Mouse (Mus musculus): ENCODE measurements around the gene Gm5936. TPM values are rescaled to one million over a fixed set of nuclear protein-coding genes. Genes with fewer than 3 reads are reported as not detected.
"Not testable (repeated sequence)": the region's sequence is repeated elsewhere in the genome, so short reads cannot be mapped to it uniquely, and the experiment has no call there.

Gene Gm5936
- not detected for total RNA-seq (2021)

DNA sequence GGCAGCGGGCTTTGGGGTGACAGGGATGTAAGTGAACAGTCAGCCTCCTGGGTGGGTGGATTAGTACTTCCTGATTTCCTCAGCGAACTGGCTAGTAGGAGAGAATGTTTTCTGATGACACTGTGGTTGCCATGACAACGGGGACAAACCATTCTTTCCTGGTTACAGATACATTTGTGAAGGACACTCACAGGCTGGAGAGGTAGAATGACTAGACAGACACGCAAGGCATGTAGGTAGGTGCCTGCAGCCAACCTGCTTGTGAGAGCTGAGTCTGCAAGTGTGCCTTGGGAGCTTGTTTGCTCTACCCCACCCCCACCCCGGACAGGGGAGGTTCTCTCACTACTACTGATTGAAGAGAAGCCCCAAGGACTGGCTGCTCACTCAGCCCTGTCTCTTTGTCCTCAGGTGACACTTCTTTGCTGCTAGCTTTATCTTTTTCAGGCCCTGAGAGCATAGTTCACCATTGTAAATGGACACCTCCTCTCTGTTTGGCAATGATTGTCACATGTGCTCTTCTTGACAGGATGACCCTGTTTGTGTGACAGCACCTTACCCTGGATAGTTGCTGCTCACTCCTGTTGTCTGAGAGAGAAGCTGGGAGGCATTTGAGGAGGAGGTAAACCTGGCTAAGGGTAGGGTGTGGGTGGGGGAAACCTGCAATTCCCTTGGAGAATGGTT, at the start of gene Gm5936:
Gm5936 (plus strand) TSS at position 355 of the 681 bp plus-strand sequence.
- peak in 1 of 2 experiments; percentile 5 for DNase-seq
- intact Hi-C loops (cut with DNase I), result not testable (repeated sequence)

DNA sequence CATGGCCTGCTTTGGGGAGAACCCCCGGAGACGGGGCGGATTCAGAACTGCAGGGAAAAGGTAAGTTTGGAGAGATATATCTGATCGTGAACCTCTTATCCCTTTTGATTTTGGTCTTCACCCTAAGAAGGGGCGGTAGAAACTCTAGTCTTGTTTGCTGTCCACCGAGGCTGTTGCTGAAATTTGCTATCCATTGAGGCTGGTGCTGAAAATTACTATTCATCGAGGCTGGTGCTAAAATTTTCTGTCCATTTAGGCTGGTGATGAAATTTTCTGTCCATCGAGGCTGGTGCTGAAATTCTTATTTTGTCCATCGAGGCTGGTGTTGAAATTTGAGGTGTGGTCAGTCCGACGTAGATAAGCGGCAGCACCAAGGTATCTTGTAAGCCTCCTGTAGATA, 19.1 kb downstream of the Gm5936 start:
- peak; percentile 3 to 5 for DNase-seq
- intact Hi-C loops (cut with DNase I), result not testable (repeated sequence)

GRCm38 (mm10) chrX:74880123-74880522, 43.1 kb downstream of the Gm5936 start:
- peak; percentile 8 to 64 for DNase-seq
- intact Hi-C loops (cut with DNase I), result not testable (repeated sequence)

Other genes starting within 250 kb of the Gm5936 start
- gene Olfr1325, start 244.5 kb upstream of the Gm5936 start, total RNA-seq (2021), result not detected
- under 1 TPM in 1 of 2 experiments, not detected in 1; 0.60 TPM for gene Gm5640, start 191.6 kb upstream of the Gm5936 start, total RNA-seq (2021)
- gene Gm6890, start 96.3 kb upstream of the Gm5936 start, total RNA-seq (2021), result not detected
- 1 to 10 TPM; 2.6 to 2.9 TPM for gene Gab3, start 248.3 kb downstream of the Gm5936 start, total RNA-seq (2021)